In the genomic region with DNA sequence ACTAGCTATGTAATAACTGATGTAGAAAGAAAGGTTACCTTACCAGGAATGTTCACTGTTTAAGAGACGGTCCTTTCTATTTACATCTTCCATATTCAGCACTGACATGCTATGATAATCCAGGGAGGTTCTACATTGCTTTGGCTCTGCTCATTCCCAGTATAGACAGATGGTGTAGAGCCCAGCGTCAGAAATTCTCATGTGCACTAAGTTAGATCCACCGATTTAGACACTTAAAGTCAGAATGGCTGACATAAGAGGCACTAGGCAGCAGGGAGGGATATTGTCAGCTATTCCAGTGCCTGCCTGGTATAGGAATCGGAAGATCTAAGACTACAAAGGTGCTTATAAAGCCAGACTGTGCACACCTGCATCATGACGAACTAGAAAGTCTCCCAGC, we compare ENCODE assay signal across 37 mouse cellular contexts. TPM values are rescaled to one million over a fixed set of nuclear protein-coding genes. Genes with fewer than 3 reads are reported as not detected.
"Had no signal": no experiment of that assay in that cellular context is flagged by ENCODE, and none has a peak within 500 bp of the region (broad histone marks: within the 10 kb centered on the region; RNA-seq: fewer than 3 reads in every experiment).

No protein-coding gene starts in this region.

- DNase-seq: cerebellum, adult 2 months; cerebellum, adult 8-10 months; cerebellum, adult 9-10 months; cerebellum, adult 9-11 months; cerebellum, postnatal 10 days; cerebellum, postnatal 14 days; cerebellum, postnatal 25 days; cerebellum, postnatal 36 days; embryo, embryonic 11 days; gastrocnemius, adult 2 months; gastrocnemius, postnatal 10 days; gastrocnemius, postnatal 14 days; gastrocnemius, postnatal 25 days; gastrocnemius, postnatal 36 days; heart, adult 11 months; heart, adult 18-20 months; heart, adult 2 months had no signal

- ATAC-seq: forebrain, embryonic 13.5 days; forebrain, embryonic 15.5 days; forebrain, embryonic 16.5 days had no signal

- H3K27me3 ChIP-seq: embryonic facial prominence, embryonic 12.5 days; embryonic facial prominence, embryonic 13.5 days; embryonic facial prominence, embryonic 15.5 days; forebrain, embryonic 12.5 days; forebrain, embryonic 13.5 days; forebrain, embryonic 15.5 days had no signal

- H3K9me3 ChIP-seq: embryonic facial prominence, embryonic 10.5 days; embryonic facial prominence, embryonic 12.5 days; embryonic facial prominence, embryonic 13.5 days; embryonic facial prominence, embryonic 15.5 days; forebrain, embryonic 10.5 days; forebrain, embryonic 12.5 days; forebrain, embryonic 13.5 days; forebrain, embryonic 15.5 days; heart, embryonic 10.5 days had no signal

- H3K9ac ChIP-seq: embryonic facial prominence, embryonic 12.5 days; embryonic facial prominence, embryonic 13.5 days; embryonic facial prominence, embryonic 15.5 days; forebrain, embryonic 12.5 days; forebrain, embryonic 13.5 days; forebrain, embryonic 15.5 days had no signal

- H3K4me3 ChIP-seq: embryonic facial prominence, embryonic 10.5 days; embryonic facial prominence, embryonic 12.5 days; embryonic facial prominence, embryonic 13.5 days; embryonic facial prominence, embryonic 15.5 days; erythroblast, embryonic 14.5 days; forebrain, embryonic 10.5 days; forebrain, embryonic 12.5 days; forebrain, embryonic 13.5 days; forebrain, embryonic 15.5 days; gastrocnemius, adult 2 months; heart, adult 2 months; heart, embryonic 10.5 days had no signal

- H3K4me2 ChIP-seq: embryonic facial prominence, embryonic 12.5 days; embryonic facial prominence, embryonic 13.5 days; embryonic facial prominence, embryonic 15.5 days; forebrain, embryonic 12.5 days; forebrain, embryonic 13.5 days; forebrain, embryonic 15.5 days; heart, embryonic 11.5 days had no signal

- H3K4me1 ChIP-seq: embryonic facial prominence, embryonic 10.5 days; embryonic facial prominence, embryonic 12.5 days; embryonic facial prominence, embryonic 13.5 days; embryonic facial prominence, embryonic 15.5 days; forebrain, embryonic 10.5 days; forebrain, embryonic 12.5 days; forebrain, embryonic 13.5 days; forebrain, embryonic 15.5 days; heart, embryonic 10.5 days had no signal

- H3K36me3 ChIP-seq: forebrain, embryonic 15.5 days had no signal

- H3K27ac ChIP-seq: embryonic facial prominence, embryonic 10.5 days; embryonic facial prominence, embryonic 12.5 days; embryonic facial prominence, embryonic 13.5 days; embryonic facial prominence, embryonic 15.5 days; forebrain, embryonic 10.5 days; forebrain, embryonic 12.5 days; forebrain, embryonic 13.5 days; forebrain, embryonic 15.5 days; gastrocnemius, adult 2 months; heart, adult 2 months; heart, embryonic 10.5 days had no signal

RNA-seq across cellular contexts. Expression of gene Gm20379, which starts 8.8 kb away (rescaled TPM):
- total RNA-seq: common myeloid progenitor, adult 5-6 weeks; gastrocnemius, adult 18-20 months; gastrocnemius, adult 2 months; gastrocnemius, adult 8-10 months; gastrocnemius, postnatal 10 days; gastrocnemius, postnatal 14 days; gastrocnemius, postnatal 25 days; gastrocnemius, postnatal 36 days; gastrocnemius, postnatal 4 days; granulocyte monocyte progenitor cell, adult 5-6 weeks; heart, adult 18-20 months; heart, adult 2 months; heart, adult 8-10 months had no signal
- polyA plus RNA-seq: cerebellum, adult 2 months; cortical plate, adult 2 months; erythroblast, embryonic 14.5 days; gonadal fat pad, adult 2 months; heart, adult 2 months had no signal
